Mouse (Mus musculus): ENCODE results near the gene Ggps1. TPM values are rescaled to one million over a fixed set of nuclear protein-coding genes. Genes with fewer than 3 reads are reported as not detected.

Ggps1 gene
- polyA plus RNA-seq, 1 experiment from 2014 or later = 84.0 TPM

DNA sequence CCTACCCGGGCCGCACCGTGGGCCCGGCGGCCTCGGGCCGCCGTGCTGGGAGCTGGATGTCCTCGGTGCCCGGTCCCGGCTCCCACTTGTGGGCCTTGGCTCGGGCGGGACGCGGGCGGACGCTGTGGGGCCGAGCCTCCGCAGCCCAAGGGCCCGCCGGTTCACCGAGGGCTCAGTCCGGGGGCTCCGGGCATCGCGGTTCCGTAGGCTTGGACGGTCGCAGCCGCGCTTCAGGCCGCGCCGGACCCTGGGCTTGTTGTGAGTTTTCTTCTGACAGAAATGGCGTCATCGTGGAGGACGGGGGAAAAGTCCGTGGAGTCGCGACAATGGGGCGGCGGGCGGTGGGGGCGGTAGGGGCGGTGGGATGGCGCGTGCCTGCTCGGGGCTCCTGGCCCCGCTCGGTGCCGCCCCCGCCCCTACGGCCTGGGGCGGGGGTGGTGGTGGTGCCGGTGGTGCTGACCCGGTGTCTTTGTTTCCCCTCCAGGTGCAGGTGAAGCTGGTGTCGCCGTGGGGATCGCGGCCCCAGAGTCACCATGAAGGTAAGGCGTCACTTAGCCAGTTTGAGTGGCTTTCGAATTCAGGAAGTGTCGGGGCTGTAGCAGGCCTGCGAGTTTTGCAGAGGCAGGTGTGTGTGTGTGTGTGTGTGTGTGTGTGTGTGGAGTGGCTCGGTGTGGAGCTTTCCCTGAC lies 1.2 kb upstream of the Ggps1 start:
- Histone ChIP-seq H3K4me1 (peaks cover 24% of the 10 kb centered on the region), H3K4me3 (peak overlapping the region; percentile 100), H3K9ac (replicated peaks) (peak overlapping the region; percentile 100), H3K27ac (replicated peaks) (peak overlapping the region; percentile 98), H3K9me3 (no peaks in the 10 kb centered on the region), H3K27me3 (no peaks in the 10 kb centered on the region), H3K4me2 (replicated peaks) (peak overlapping the region; percentile 77), H3K36me3 (no peaks in the 10 kb centered on the region)
- under 1% methylated on average over 65 of the region's 65 CpGs for WGBS
- ATAC-seq (ENCODE audit: low FRiP score, low read depth) = peak; percentile 0

- peaks cover 3% of the 10 kb centered on the region; the same call in 1 of the 2 replicates for H3K36me3 ChIP-seq
- H3K4me1 ChIP-seq = peaks cover 24% of the 10 kb centered on the region
- H3K9me3 ChIP-seq = no peaks in the 10 kb centered on the region
- H3K4me2 ChIP-seq (replicated peaks) = peak overlapping the region; percentile 77
- peak overlapping the region; percentile 100 for H3K9ac ChIP-seq (replicated peaks)
- 0% methylated on average over 14 of the region's 31 CpGs for WGBS
- peak; percentile 51 for ATAC-seq (ENCODE audit: low FRiP score, low read depth)
- peak overlapping the region; percentile 100 for H3K4me3 ChIP-seq
- H3K27ac ChIP-seq (replicated peaks) = peak overlapping the region; percentile 98
- H3K27me3 ChIP-seq = no peaks in the 10 kb centered on the region
These were observed 619 bp upstream of the Ggps1 start for GRCm38 (mm10) chr13:14063942-14064271.

- peak overlapping the region; percentile 100 for H3K4me3 ChIP-seq
- no peaks in the 10 kb centered on the region for H3K27me3 ChIP-seq
- ATAC-seq (ENCODE audit: low FRiP score, low read depth) = no peak
- H3K36me3 ChIP-seq = peaks cover 6% of the 10 kb centered on the region; the same call in 1 of the 2 replicates
- H3K4me1 ChIP-seq = peaks cover 21% of the 10 kb centered on the region
- no peaks in the 10 kb centered on the region for H3K9me3 ChIP-seq
- WGBS = 7% methylated on average over 11 of the region's 11 CpGs
- H3K4me2 ChIP-seq (replicated peaks) = peak overlapping the region; percentile 86
- peak overlapping the region; percentile 83 for H3K9ac ChIP-seq (replicated peaks)
- peak overlapping the region; percentile 98 for H3K27ac ChIP-seq (replicated peaks)
These were observed 877 bp downstream of the Ggps1 start for GRCm38 (mm10) chr13:14062209-14063012.

- H3K4me1 ChIP-seq = peaks cover 12% of the 10 kb centered on the region
- no peaks in the 10 kb centered on the region for H3K27me3 ChIP-seq
- H3K9me3 ChIP-seq = no peaks in the 10 kb centered on the region
- no peak overlapping the region for H3K4me3 ChIP-seq
- no peak overlapping the region for H3K9ac ChIP-seq (replicated peaks)
- ATAC-seq (ENCODE audit: low FRiP score, low read depth) = no peak
- H3K27ac ChIP-seq (replicated peaks) = no peak overlapping the region
- no peak overlapping the region for H3K4me2 ChIP-seq (replicated peaks)
- peaks cover 28% of the 10 kb centered on the region for H3K36me3 ChIP-seq
These were observed 3.7 kb downstream of the Ggps1 start for GRCm38 (mm10) chr13:14059582-14059981.

DNA sequence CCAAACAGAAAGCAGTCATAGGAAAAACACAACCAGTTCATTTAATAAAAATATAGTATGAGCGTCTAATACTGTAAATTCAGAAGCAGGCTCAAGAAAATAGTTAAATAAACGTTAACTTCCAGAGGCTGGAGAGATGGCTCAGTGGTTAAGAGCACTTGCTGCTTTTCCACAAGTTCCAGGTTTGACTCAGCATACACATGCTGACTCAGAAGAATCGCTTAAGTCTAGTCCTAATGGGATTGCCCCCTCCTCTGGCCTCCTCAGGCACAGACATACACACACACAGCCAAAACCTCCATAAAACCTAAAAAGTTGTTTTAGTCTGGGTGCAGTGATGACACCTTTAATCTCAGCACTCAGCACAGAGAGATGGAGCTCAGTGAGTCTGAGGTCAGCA lies 6.5 kb downstream of the Ggps1 start:
- ATAC-seq (ENCODE audit: low FRiP score, low read depth) = no peak
- Histone ChIP-seq H3K27ac (replicated peaks) (no peak overlapping the region), H3K4me1 (0 out of 2 replicates have a peak, but pooled peaks cover 5% of the 10 kb centered on the region), H3K36me3 (peaks cover 55% of the 10 kb centered on the region), H3K27me3 (no peaks in the 10 kb centered on the region), H3K4me3 (no peak overlapping the region), H3K9me3 (no peaks in the 10 kb centered on the region), H3K9ac (replicated peaks) (no peak overlapping the region), H3K4me2 (replicated peaks) (no peak overlapping the region)
- WGBS = 95% methylated on average over 3 of the region's 3 CpGs

DNA sequence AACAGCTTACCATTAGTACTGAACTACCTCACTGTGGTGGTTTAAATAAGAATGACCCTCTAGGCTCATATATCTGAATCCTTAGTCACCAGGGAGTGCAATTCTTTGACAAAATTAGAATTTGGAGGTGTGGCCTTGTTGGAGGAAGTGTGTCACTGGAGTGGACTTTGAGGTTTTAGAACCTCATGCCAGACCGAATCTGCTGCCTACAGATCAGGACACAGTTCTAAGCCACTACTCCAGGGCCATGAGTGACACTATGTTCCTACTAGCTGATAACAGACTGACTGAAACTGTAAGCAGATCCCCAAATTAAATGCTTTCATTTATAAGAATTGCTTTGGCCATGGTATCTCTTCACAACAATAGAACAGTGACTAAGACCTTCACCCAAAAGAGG lies 13.4 kb downstream of the Ggps1 start:
- H3K4me2 ChIP-seq (replicated peaks) = no peak overlapping the region
- H3K9ac ChIP-seq (replicated peaks) = no peak overlapping the region
- peaks cover 72% of the 10 kb centered on the region for H3K36me3 ChIP-seq
- H3K4me1 ChIP-seq = no peaks in the 10 kb centered on the region
- no peak for ATAC-seq (ENCODE audit: low FRiP score, low read depth)
- WGBS = 94% methylated on average over 1 of the region's 1 CpGs
- no peak overlapping the region for H3K4me3 ChIP-seq
- H3K27ac ChIP-seq (replicated peaks) = no peak overlapping the region
- H3K9me3 ChIP-seq = no peaks in the 10 kb centered on the region
- H3K27me3 ChIP-seq = no peaks in the 10 kb centered on the region

DNA sequence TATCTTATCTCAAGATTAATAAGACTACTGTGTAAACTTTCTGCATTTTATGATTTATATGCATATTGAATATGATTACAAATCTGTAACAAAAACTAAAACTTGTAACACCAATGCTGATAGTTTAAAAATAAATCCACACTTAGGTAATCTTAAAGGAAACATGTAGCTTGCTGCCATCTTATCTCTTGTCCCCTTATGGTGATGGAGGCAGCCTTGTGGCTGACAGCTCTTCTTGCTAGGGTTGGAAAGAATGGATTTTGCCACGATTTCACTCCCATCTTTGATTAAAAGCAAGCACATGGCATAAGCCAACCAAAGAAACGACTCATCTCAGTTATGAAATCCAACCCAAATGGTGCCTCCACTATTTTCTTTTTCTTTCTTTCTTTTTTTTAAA lies 18.8 kb downstream of the Ggps1 start:
- H3K4me3 ChIP-seq = no peak overlapping the region
- H3K4me1 ChIP-seq = peaks cover 5% of the 10 kb centered on the region
- no peaks in the 10 kb centered on the region for H3K27me3 ChIP-seq
- 70% methylated on average over 2 of the region's 2 CpGs for WGBS
- H3K9me3 ChIP-seq = no peaks in the 10 kb centered on the region
- no peak overlapping the region for H3K9ac ChIP-seq (replicated peaks)
- no peak overlapping the region for H3K27ac ChIP-seq (replicated peaks)
- ATAC-seq (ENCODE audit: low FRiP score, low read depth) = no peak
- no peak overlapping the region for H3K4me2 ChIP-seq (replicated peaks)
- H3K36me3 ChIP-seq = peaks cover 24% of the 10 kb centered on the region

DNA sequence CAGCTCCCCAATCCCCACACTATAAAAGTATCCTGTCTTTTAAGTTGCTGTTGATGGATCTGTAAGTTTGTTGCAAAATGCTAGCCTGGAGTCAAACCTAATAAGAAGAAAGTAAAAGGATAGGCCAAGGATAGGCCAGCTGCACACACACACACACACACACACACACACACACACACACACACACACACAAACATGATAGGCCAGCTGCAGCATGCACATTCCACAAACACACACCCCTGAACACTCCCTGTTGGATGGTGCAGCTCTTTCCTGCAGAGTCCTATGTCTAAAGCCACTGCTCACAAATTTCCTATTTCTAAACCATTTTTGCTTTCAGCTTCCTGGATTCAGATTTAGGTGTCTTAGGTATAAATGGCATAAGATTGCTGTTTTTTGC lies 19.4 kb downstream of the Ggps1 start:
- H3K4me3 ChIP-seq = no peak overlapping the region
- no peak overlapping the region for H3K4me2 ChIP-seq (replicated peaks)
- H3K27ac ChIP-seq (replicated peaks) = no peak overlapping the region
- no peaks in the 10 kb centered on the region for H3K9me3 ChIP-seq
- ATAC-seq (ENCODE audit: low FRiP score, low read depth) = no peak
- no peaks in the 10 kb centered on the region for H3K27me3 ChIP-seq
- peaks cover 17% of the 10 kb centered on the region for H3K36me3 ChIP-seq
- H3K4me1 ChIP-seq = peaks cover 6% of the 10 kb centered on the region
- no peak overlapping the region for H3K9ac ChIP-seq (replicated peaks)

GRCm38 (mm10) chr13:14040186-14040585 lies 23.1 kb downstream of the Ggps1 start:
- Histone ChIP-seq H3K4me1 (peaks cover 12% of the 10 kb centered on the region), H3K9me3 (no peaks in the 10 kb centered on the region), H3K9ac (replicated peaks) (peak overlapping the region; percentile 81; the same call in 1 of the 2 replicates), H3K4me2 (replicated peaks) (peak overlapping the region; percentile 85), H3K27me3 (no peaks in the 10 kb centered on the region), H3K27ac (replicated peaks) (no peak overlapping the region), H3K4me3 (peak overlapping the region; percentile 63), H3K36me3 (no peaks in the 10 kb centered on the region)
- WGBS = 75% methylated on average over 5 of the region's 5 CpGs
- no peak for ATAC-seq (ENCODE audit: low FRiP score, low read depth)

DNA sequence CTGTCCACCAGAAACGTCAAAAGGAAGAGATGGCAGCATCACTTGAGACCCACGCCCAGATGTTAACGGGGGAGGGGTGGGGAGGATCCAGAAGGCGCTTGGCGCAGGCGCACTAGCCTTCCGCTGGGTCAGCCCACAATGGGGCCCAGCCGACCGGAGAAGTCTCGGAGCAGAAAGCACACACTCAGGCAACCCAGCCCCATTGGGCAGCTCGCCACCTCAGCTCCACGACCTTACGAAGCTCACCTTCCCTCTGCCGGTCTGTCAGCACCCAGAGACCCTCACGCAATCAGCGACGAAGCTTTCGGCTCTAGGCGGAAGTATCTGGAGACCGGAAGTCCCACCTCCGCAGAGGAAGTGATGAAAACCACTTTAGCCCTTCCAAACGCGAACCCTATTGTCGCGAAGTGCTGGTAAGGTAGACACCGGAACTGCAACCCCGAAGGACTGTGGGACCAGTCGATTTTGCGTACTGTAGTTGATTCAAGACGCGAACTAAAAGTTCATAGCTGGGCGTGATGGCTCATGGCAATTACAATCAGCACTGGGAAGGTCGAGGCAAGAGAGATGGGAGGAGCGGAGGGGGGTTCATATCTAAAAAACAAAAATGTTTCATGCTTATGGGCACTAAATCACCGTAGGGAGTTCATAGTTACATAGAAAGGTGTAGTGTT lies 23.9 kb downstream of the Ggps1 start, which contains the start of gene Tbce:
TSS of gene Tbce (minus strand) at position 347 of the 674 bp plus-strand sequence.
- Histone ChIP-seq H3K4me2 (replicated peaks) (peak within 1 kb of the TSS; percentile 85), H3K27me3 (no peaks in the 10 kb centered on the region), H3K9me3 (no peaks in the 10 kb centered on the region), H3K27ac (replicated peaks) (peak within 1 kb of the TSS; percentile 96), H3K4me3 (peak within 1 kb of the TSS; percentile 63), H3K36me3 (no peaks in the 10 kb centered on the region), H3K9ac (replicated peaks) (peak within 1 kb of the TSS; percentile 81), H3K4me1 (peaks cover 12% of the 10 kb centered on the region)
- peak; percentile 98 for ATAC-seq (ENCODE audit: low FRiP score, low read depth)
- under 1% methylated on average over 35 of the region's 35 CpGs for WGBS

DNA sequence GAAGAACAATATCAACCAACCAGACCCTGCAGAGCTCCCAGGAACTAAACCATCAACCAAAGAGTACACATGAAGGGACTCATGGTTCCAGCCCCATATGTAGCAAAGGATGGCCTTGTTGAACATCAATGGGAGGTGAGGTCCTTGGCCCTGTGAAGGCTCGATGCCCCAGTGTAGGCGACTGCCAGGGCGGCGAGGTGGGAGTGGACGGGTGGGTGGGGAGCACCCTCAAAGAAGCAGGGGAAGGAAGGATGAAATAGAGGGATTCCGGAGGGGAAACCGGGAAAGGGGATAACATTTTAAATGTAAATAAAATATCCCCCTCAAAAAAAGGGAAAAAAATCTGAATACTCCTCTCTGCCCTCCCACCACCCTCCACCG lies 24.4 kb downstream of the Ggps1 start:
- Histone ChIP-seq H3K27ac (replicated peaks) (peak overlapping the region; percentile 96), H3K4me1 (peaks cover 12% of the 10 kb centered on the region), H3K4me3 (peak overlapping the region; percentile 63), H3K4me2 (replicated peaks) (peak overlapping the region; percentile 85), H3K27me3 (no peaks in the 10 kb centered on the region), H3K9ac (replicated peaks) (peak overlapping the region; percentile 81), H3K9me3 (no peaks in the 10 kb centered on the region), H3K36me3 (no peaks in the 10 kb centered on the region)
- WGBS = under 1% methylated on average over 8 of the region's 8 CpGs
- peak; percentile 49 for ATAC-seq (ENCODE audit: low FRiP score, low read depth)

Data from midbrain, embryonic 12.5 days (tissue).